Mouse (Mus musculus): ENCODE results near the gene Hemgn. TPM values are rescaled to one million over a fixed set of nuclear protein-coding genes. Genes with fewer than 3 reads are reported as not detected.

Gene Hemgn
- total and polyA plus RNA-seq, 2 experiments = not detected

DNA sequence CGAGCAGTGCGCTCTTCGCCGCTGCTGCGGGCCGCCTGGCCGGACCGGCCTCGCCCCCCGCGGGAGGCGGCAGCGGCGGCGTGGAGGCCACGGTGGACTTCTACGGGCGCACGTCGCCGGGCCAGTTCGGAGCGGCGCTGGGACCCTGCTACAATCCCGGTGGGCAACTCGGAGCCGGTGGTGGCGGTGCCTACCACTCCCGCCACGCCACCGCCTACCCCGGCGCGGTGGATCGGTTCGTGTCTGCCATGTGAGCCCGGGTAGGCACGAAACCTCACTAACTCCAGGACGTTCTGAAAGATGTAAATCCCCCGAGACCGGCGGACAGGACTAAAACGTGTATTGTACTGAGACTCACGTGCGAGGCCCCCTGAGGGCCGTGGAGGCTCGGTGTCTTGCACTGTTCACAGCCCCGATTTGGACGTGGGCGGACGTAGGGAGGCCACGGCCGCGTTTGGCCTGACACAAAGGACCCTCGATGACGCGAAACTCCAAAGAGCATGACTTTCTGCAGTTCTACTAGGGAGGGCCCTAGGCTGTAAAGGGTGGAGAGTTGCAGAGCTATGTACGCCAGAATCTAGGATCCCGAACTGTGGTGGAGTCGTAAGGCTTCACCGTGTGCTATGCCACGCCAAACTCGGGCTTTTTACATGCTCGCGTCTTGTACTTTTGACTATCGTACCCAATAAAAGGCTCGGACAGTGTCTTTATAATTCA is 68.1 kb downstream of the Hemgn start:
- Histone ChIP-seq H3K4me3 (ENCODE audit: insufficient read depth, low read depth, low read length) (no peak overlapping the region), H3K79me2 (ENCODE audit: control insufficient read depth, insufficient read depth, low read length) (no peaks in the 10 kb centered on the region), H3K4me1 (ENCODE audit: control insufficient read depth, insufficient read depth, low read length) (no peaks in the 10 kb centered on the region), H3K9ac (ENCODE audit: low read depth, low read length) (no peak overlapping the region), H3K36me3 (ENCODE audit: control insufficient read depth, insufficient read depth, low read length) (no peaks in the 10 kb centered on the region), H3K27ac (replicated peaks; ENCODE audit: insufficient read depth, low read depth, low read length) (no peak overlapping the region), H3K27me3 (ENCODE audit: control insufficient read depth, insufficient read depth, low read length) (peaks cover 36% of the 10 kb centered on the region)
- DNase-seq (ENCODE audit: extremely low read depth, low read depth, low spot score) = no peak
- TF ChIP-seq POLR2A (IDR thresholded peaks at IDR 0.05; ENCODE audit: extremely low read depth, insufficient read depth, low read length) = no peak
- no peak for TF ChIP-seq CTCF (IDR thresholded peaks at IDR 0.05; ENCODE audit: low read depth, low read length)
- 8% methylated on average over 67 of the region's 67 CpGs for WGBS

DNA sequence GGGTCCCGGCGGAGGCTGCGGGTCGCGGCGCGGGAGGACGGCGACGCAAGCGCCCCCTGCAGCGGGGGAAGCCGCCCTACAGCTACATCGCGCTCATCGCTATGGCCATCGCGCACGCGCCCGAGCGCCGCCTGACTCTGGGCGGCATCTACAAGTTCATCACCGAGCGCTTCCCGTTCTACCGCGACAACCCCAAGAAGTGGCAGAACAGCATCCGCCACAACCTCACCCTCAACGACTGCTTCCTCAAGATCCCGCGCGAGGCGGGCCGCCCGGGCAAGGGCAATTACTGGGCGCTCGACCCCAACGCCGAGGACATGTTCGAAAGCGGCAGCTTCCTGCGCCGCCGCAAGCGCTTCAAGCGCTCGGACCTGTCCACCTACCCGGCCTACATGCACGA is 69.0 kb downstream of the Hemgn start:
- 3% methylated on average over 51 of the region's 51 CpGs for WGBS
- DNase-seq (ENCODE audit: extremely low read depth, low read depth, low spot score) = no peak

More for the DNA sequence above, 69.0 kb downstream of the Hemgn start:
- Histone ChIP-seq H3K4me3 (ENCODE audit: insufficient read depth, low read depth, low read length) (peak overlapping the region; percentile 41; the same call in 1 of the 2 replicates), H3K27ac (replicated peaks; ENCODE audit: insufficient read depth, low read depth, low read length) (no peak overlapping the region), H3K9ac (ENCODE audit: low read depth, low read length) (no peak overlapping the region), H3K27me3 (ENCODE audit: control insufficient read depth, insufficient read depth, low read length) (peaks cover 36% of the 10 kb centered on the region), H3K79me2 (ENCODE audit: control insufficient read depth, insufficient read depth, low read length) (no peaks in the 10 kb centered on the region), H3K4me1 (ENCODE audit: control insufficient read depth, insufficient read depth, low read length) (no peaks in the 10 kb centered on the region), H3K36me3 (ENCODE audit: control insufficient read depth, insufficient read depth, low read length) (no peaks in the 10 kb centered on the region)
- TF ChIP-seq CTCF (IDR thresholded peaks at IDR 0.05; ENCODE audit: low read depth, low read length) = no peak
- TF ChIP-seq POLR2A (IDR thresholded peaks at IDR 0.05; ENCODE audit: extremely low read depth, insufficient read depth, low read length) = no peak

Other genes with a start within 250 kb of the Hemgn start
- gene Xpa, start 217.2 kb downstream of the Hemgn start, total RNA-seq (2014; rRNA removed) = 15.6 and 18.7 TPM in 2 replicates
- gene Xpa, start 217.2 kb downstream of the Hemgn start, polyA plus RNA-seq (2012; rRNA removed) = 10.3 and 11.1 TPM in 2 replicates
- not detected in 2 replicates for gene Foxe1, start 69.9 kb downstream of the Hemgn start, total RNA-seq (2014; rRNA removed)
- gene Foxe1, start 69.9 kb downstream of the Hemgn start, polyA plus RNA-seq (2012; rRNA removed) = 0.04 TPM in 1 of 2 replicates, not detected in the other
- gene Trmo, start 24.1 kb downstream of the Hemgn start, total RNA-seq (2014; rRNA removed) = 4.0 and 4.6 TPM in 2 replicates
- 3.3 and 4.5 TPM in 2 replicates for gene Trmo, start 24.1 kb downstream of the Hemgn start, polyA plus RNA-seq (2012; rRNA removed)
- 3.5 and 4.8 TPM in 2 replicates for gene Anp32b, start 37.4 kb upstream of the Hemgn start, total RNA-seq (2014; rRNA removed)
- 6.1 and 7.1 TPM in 2 replicates for gene Anp32b, start 37.4 kb upstream of the Hemgn start, polyA plus RNA-seq (2012; rRNA removed)
- 10.7 and 14.3 TPM in 2 replicates for gene Nans, start 75.7 kb upstream of the Hemgn start, total RNA-seq (2014; rRNA removed)
- 11.5 and 13.0 TPM in 2 replicates for gene Nans, start 75.7 kb upstream of the Hemgn start, polyA plus RNA-seq (2012; rRNA removed)
- 21.3 and 26.5 TPM in 2 replicates for gene Trim14, start 122.6 kb upstream of the Hemgn start, total RNA-seq (2014; rRNA removed)
- 24.9 and 28.6 TPM in 2 replicates for gene Trim14, start 122.6 kb upstream of the Hemgn start, polyA plus RNA-seq (2012; rRNA removed)
- gene Coro2a, start 188.7 kb upstream of the Hemgn start, total RNA-seq (2014; rRNA removed) = 0.83 and 1.5 TPM in 2 replicates
- 0.76 and 1.0 TPM in 2 replicates for gene Coro2a, start 188.7 kb upstream of the Hemgn start, polyA plus RNA-seq (2012; rRNA removed)
- 0.40 and 0.55 TPM in 2 replicates for gene Tbc1d2, start 236.7 kb upstream of the Hemgn start, total RNA-seq (2014; rRNA removed)
- 0.94 and 1.3 TPM in 2 replicates for gene Tbc1d2, start 236.7 kb upstream of the Hemgn start, polyA plus RNA-seq (2012; rRNA removed)